Mouse (Mus musculus) lung, postnatal 0 days (tissue): ENCODE measurements around the gene Repin1. TPM values are rescaled to one million over a fixed set of nuclear protein-coding genes. Genes with fewer than 3 reads are reported as not detected.
A peak's percentile ranks its signal among the peaks of the same experiment; 100 is the strongest.

Source experiments
- ATAC-seq: fragments of 200-750 bp; cut with Nextera tagmentation; 2 replicates; pipeline ENCODE4 v1.8.0; 2017; ENCODE audit warnings: moderate library complexity
- DNase-seq: peaks from one replicate; pipeline ENCODE4 v3.0.0-alpha.2; 2016; ENCODE audit warnings: low spot score
- H3K27ac ChIP-seq: fragments of 300-500 bp; sonication (generic); 2 replicates; pipeline ENCODE4 v1.5.1; 2014; ENCODE audit warnings: antibody characterized with exemption, mild to moderate bottlenecking, low read length, mixed read lengths
- H3K27me3 ChIP-seq: fragments of 300-500 bp; sonication (generic); replicated peaks from 2 replicates; pipeline ENCODE4 v1.6.1; 2014; ENCODE audit warnings: low read length, mixed read lengths; ENCODE audit not compliant: insufficient read depth
- H3K36me3 ChIP-seq: fragments of 300-500 bp; sonication (generic); 2 replicates; pipeline ENCODE4 v1.6.1; 2014; ENCODE audit warnings: low read length, mixed read lengths; ENCODE audit not compliant: insufficient read depth
- H3K4me1 ChIP-seq: fragments of 300-500 bp; sonication (generic); 2 replicates; pipeline ENCODE4 v1.6.1; 2014; ENCODE audit warnings: antibody characterized with exemption, low read depth, low read length, mixed read lengths; ENCODE audit not compliant: insufficient read depth
- H3K4me2 ChIP-seq: fragments of 300-500 bp; sonication (generic); replicated peaks from 2 replicates; pipeline ENCODE4 v1.6.1; 2014; ENCODE audit warnings: low read depth, mild to moderate bottlenecking, low read length, moderate library complexity, mixed read lengths
- H3K4me3 ChIP-seq: fragments of 300-500 bp; sonication (generic); 2 replicates; pipeline ENCODE4 v1.5.1; 2014; ENCODE audit warnings: low read depth, low read length
- H3K9ac ChIP-seq: fragments of 300-500 bp; sonication (generic); replicated peaks from 2 replicates; pipeline ENCODE4 v1.6.1; 2014; ENCODE audit warnings: low read depth, mild to moderate bottlenecking
- H3K9me3 ChIP-seq: fragments of 300-500 bp; sonication (generic); 2 replicates; pipeline ENCODE4 v1.6.1; 2016; ENCODE audit warnings: low read length, mixed read lengths
- CTCF ChIP-seq: IDR thresholded peaks from 2 replicates; pipeline ENCODE4 v1.5.1; 2016; ENCODE audit warnings: antibody characterized with exemption, mild to moderate bottlenecking
- EP300 ChIP-seq: IDR thresholded peaks from 2 replicates; pipeline ENCODE4 v1.6.1; 2016; ENCODE audit warnings: antibody characterized with exemption, mild to moderate bottlenecking, control low read depth
- WGBS: fragments of 180-500 bp; shearing (Covaris S2); extraction: QIAGEN DNeasy Blood & Tissue Kit; methylation state at CpG from one replicate; pipeline ENCODE4 v1.1.7; 2014; 5-methylcytosine and 5-hydroxymethylcytosine counted together
- polyA plus RNA-seq: library from polyadenylated mRNA; unstranded; fragments of >200 nt; fragmentation: Nextera tagmentation; extraction: Ambion mirVana; gene quantifications from 2 replicates; pipeline ENCODE4 v1.2.1, GENCODE M21; 2015

Gene Repin1
- polyA plus RNA-seq, 1 experiment from 2014 or later: 15.2 TPM

GRCm38 (mm10) chr6:48645660-48646308 is 52.1 kb downstream of the Repin1 start:
- no peak overlapping the region for H3K4me3 ChIP-seq
- H3K4me2 ChIP-seq: no peak overlapping the region
- no peak for TF ChIP-seq EP300
- TF ChIP-seq CTCF: peak; percentile 91
- ATAC-seq (peak; percentile 45; the same call in 1 of the 2 replicates), DNase-seq (peak; percentile 84)
- no peak overlapping the region for H3K9ac ChIP-seq
- H3K4me1 ChIP-seq: no peaks in the 10 kb centered on the region
- H3K9me3 ChIP-seq: no peaks in the 10 kb centered on the region
- no peaks in the 10 kb centered on the region for H3K36me3 ChIP-seq
- H3K27ac ChIP-seq: no peak overlapping the region
- WGBS: 9% methylated on average over 12 of the region's 12 CpGs
- no peaks in the 10 kb centered on the region for H3K27me3 ChIP-seq

- no peak overlapping the region for H3K9ac ChIP-seq
- no peaks in the 10 kb centered on the region for H3K9me3 ChIP-seq
- H3K27me3 ChIP-seq: no peaks in the 10 kb centered on the region
- no peaks in the 10 kb centered on the region for H3K36me3 ChIP-seq
- 77% methylated on average over 4 of the region's 4 CpGs for WGBS
- no peaks in the 10 kb centered on the region for H3K4me1 ChIP-seq
- H3K4me3 ChIP-seq: no peak overlapping the region
- DNase-seq: no peak
- ATAC-seq: no peak
- no peak overlapping the region for H3K27ac ChIP-seq
- no peak for TF ChIP-seq EP300
- TF ChIP-seq CTCF: no peak
- no peak overlapping the region for H3K4me2 ChIP-seq
Measured at GRCm38 (mm10) chr6:48646309-48646690, 52.6 kb downstream of the Repin1 start.

DNA sequence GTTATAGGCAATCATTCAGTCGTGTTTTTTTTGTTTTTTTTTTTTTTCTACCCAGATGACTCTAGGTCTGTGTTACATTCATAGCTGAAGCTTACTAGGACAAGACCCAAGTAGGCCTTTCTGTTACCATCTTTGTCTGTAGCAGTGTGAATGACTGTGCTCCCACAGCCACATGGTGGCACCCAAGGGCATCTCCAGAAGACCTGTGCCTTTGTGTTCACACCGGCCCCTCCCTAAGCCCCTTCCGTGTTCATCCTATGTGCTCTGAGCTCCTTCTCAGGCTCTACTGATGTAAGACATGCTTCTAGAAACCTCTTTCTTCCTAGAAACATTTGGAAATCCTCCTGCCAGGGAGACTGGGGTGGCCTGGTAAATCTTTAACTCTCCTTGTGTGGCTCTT is 53.3 kb downstream of the Repin1 start, which contains the start of gene Gimap8:
TSS of gene Gimap8 (plus strand) at position 240 of the 400 bp plus-strand sequence.
- WGBS: 15% methylated on average over 3 of the region's 3 CpGs
- no peaks in the 10 kb centered on the region for H3K36me3 ChIP-seq
- H3K9ac ChIP-seq: peak within 1 kb of the TSS; percentile 32; the same call in 1 of the 2 replicates
- H3K4me1 ChIP-seq: no peaks in the 10 kb centered on the region
- H3K27ac ChIP-seq: 0 out of 2 replicates have a peak within 1 kb of the TSS, but pooled peaks have one; percentile 11
- H3K9me3 ChIP-seq: no peaks in the 10 kb centered on the region
- H3K4me2 ChIP-seq: peak within 1 kb of the TSS; percentile 22; the same call in 1 of the 2 replicates
- peak within 1 kb of the TSS; percentile 8; the same call in 1 of the 2 replicates for H3K4me3 ChIP-seq
- H3K27me3 ChIP-seq: no peaks in the 10 kb centered on the region
- DNase-seq (peak; percentile 73), ATAC-seq (peak; percentile 87)
- TF ChIP-seq CTCF (peak; percentile 76), EP300 (no peak)

GRCm38 (mm10) chr6:48647611-48648010 is 53.9 kb downstream of the Repin1 start:
- Histone ChIP-seq H3K9ac (no peak overlapping the region), H3K4me3 (peak overlapping the region; percentile 8; the same call in 1 of the 2 replicates), H3K27me3 (no peaks in the 10 kb centered on the region), H3K9me3 (no peaks in the 10 kb centered on the region), H3K36me3 (no peaks in the 10 kb centered on the region), H3K4me2 (peak overlapping the region; percentile 22; the same call in 1 of the 2 replicates), H3K4me1 (no peaks in the 10 kb centered on the region), H3K27ac (0 out of 2 replicates have a peak overlapping the region, but pooled peaks have one; percentile 11)
- ATAC-seq (peak; percentile 48), DNase-seq (peak; percentile 15)
- TF ChIP-seq CTCF (no peak), EP300 (no peak)
- 65% methylated on average over 2 of the region's 2 CpGs for WGBS

Other genes with a start within 250 kb of the Repin1 start
- 7.6 and 8.4 TPM in 2 replicates for gene Krba1, start 198.3 kb upstream of the Repin1 start, polyA plus RNA-seq
- 31.5 and 34.6 TPM in 2 replicates for gene Zfp467, start 148.1 kb upstream of the Repin1 start, polyA plus RNA-seq
- 0.31 and 0.64 TPM in 2 replicates for gene Sspo, start 145.7 kb upstream of the Repin1 start, polyA plus RNA-seq
- 8.4 and 9.1 TPM in 2 replicates for gene Atp6v0e2, start 56.3 kb upstream of the Repin1 start, polyA plus RNA-seq
- gene Lrrc61, start 39.1 kb upstream of the Repin1 start, polyA plus RNA-seq: 4.2 and 4.7 TPM in 2 replicates
- 301 and 319 TPM in 2 replicates for gene Rarres2, start 21.1 kb upstream of the Repin1 start, polyA plus RNA-seq
- gene Gm45021, start 4.3 kb upstream of the Repin1 start, polyA plus RNA-seq: not detected in 2 replicates
- gene Gm44965, start 58 bp downstream of the Repin1 start, polyA plus RNA-seq: not detected in 2 replicates
- gene Zfp775, start 8.2 kb downstream of the Repin1 start, polyA plus RNA-seq: 5.3 and 6.2 TPM in 2 replicates
- gene AI854703, start 32.9 kb downstream of the Repin1 start, polyA plus RNA-seq: 0.30 and 0.49 TPM in 2 replicates
- 8.6 and 10.8 TPM in 2 replicates for gene Gimap8, start 53.4 kb downstream of the Repin1 start, polyA plus RNA-seq
- 14.2 and 15.1 TPM in 2 replicates for gene Gimap9, start 82.2 kb downstream of the Repin1 start, polyA plus RNA-seq
- gene Gimap4, start 90.7 kb downstream of the Repin1 start, polyA plus RNA-seq: 129 and 151 TPM in 2 replicates
- 75.4 and 91.2 TPM in 2 replicates for gene Gimap6, start 114.3 kb downstream of the Repin1 start, polyA plus RNA-seq
- 2.2 and 6.0 TPM in 2 replicates for gene Gm28053, start 124.7 kb downstream of the Repin1 start, polyA plus RNA-seq
- 0.14 and 0.21 TPM in 2 replicates for gene Gimap7, start 124.7 kb downstream of the Repin1 start, polyA plus RNA-seq
- gene Gimap1, start 145.2 kb downstream of the Repin1 start, polyA plus RNA-seq: 61.8 and 74.6 TPM in 2 replicates
- 36.5 and 49.8 TPM in 2 replicates for gene Gimap5, start 152.3 kb downstream of the Repin1 start, polyA plus RNA-seq
- 0.31 and 0.61 TPM in 2 replicates for gene Gimap3, start 177.0 kb downstream of the Repin1 start, polyA plus RNA-seq
- 485 and 539 TPM in 2 replicates for gene Tmem176a, start 247.0 kb downstream of the Repin1 start, polyA plus RNA-seq
- gene Tmem176b, start 247.6 kb downstream of the Repin1 start, polyA plus RNA-seq: 798 and 806 TPM in 2 replicates